Mouse (Mus musculus) layer of hippocampus, postnatal 10 days (tissue): ENCODE results near the gene BC005561. TPM values are rescaled to one million over a fixed set of nuclear protein-coding genes. Genes with fewer than 3 reads are reported as not detected.
"Not testable (repeated sequence)": the region's sequence is repeated elsewhere in the genome, so short reads cannot be mapped to it uniquely, and the experiment has no call there.

ENCODE experiments used
- DNase-seq, 2 experiments: peaks; one replicate each; pipeline ENCODE4 v3.0.0; 2021; ENCODE audit warnings: low spot score in 2 of 2
- long read RNA-seq: library from polyadenylated mRNA; stranded (forward); transcript quantifications from one replicate; pipeline ENCODE4 v2.0.0, GENCODE M21; 2023
- total RNA-seq, 2 experiments: library from RNA; stranded (reverse); gene quantifications; 2 replicates each; pipeline ENCODE4 v1.2.3; 2021

The BC005561 gene
- 10 to 100 TPM; 13.2 to 14.9 TPM for total RNA-seq
- long read RNA-seq, full-length matches to known transcripts, result 8 of 9 reads
- long read RNA-seq, partial matches to known transcripts, result 0 of 9 reads
- long read RNA-seq, other reads (novel, unspliced or antisense), result 1 of 9 reads

- DNase-seq, result peak; percentile 82 to 91
Measured at GRCm38 (mm10) chr5:104508195-104508891, at the start of gene BC005561. TSS of gene BC005561 (plus strand) at chr5:104508352.

- peak; percentile 58 to 77 for DNase-seq
Measured at GRCm38 (mm10) chr5:104458832-104459705, 49.1 kb upstream of the BC005561 start, which contains the start of gene Pkd2. TSS of gene Pkd2 (plus strand) at chr5:104459450.

- peak; percentile 71 to 76 for DNase-seq
Measured at GRCm38 (mm10) chr5:104459706-104460455, 48.3 kb upstream of the BC005561 start.

- no peak for DNase-seq
Measured at GRCm38 (mm10) chr5:104460456-104460838, 47.7 kb upstream of the BC005561 start.

- DNase-seq, result no peak
Measured at GRCm38 (mm10) chr5:104460856-104461255, 47.3 kb upstream of the BC005561 start.

GRCm38 (mm10) chr5:104465279-104465678 is 42.9 kb upstream of the BC005561 start:
- DNase-seq, result no peak

GRCm38 (mm10) chr5:104465731-104466130 is 42.4 kb upstream of the BC005561 start:
- DNase-seq, result peak; percentile 34 to 49

- no peak for DNase-seq
Measured at GRCm38 (mm10) chr5:104466816-104467215, 41.3 kb upstream of the BC005561 start.

GRCm38 (mm10) chr5:104468586-104468985 is 39.6 kb upstream of the BC005561 start:
- DNase-seq, result no peak

- no peak for DNase-seq
Measured at GRCm38 (mm10) chr5:104470981-104471391, 37.2 kb upstream of the BC005561 start.

GRCm38 (mm10) chr5:104472371-104472770 is 35.8 kb upstream of the BC005561 start:
- peak; percentile 37 to 40 for DNase-seq

GRCm38 (mm10) chr5:104480367-104480766 is 27.8 kb upstream of the BC005561 start:
- no peak for DNase-seq

GRCm38 (mm10) chr5:104482856-104483255 is 25.3 kb upstream of the BC005561 start:
- no peak for DNase-seq

- DNase-seq, result no peak
Measured at GRCm38 (mm10) chr5:104491561-104491960, 16.6 kb upstream of the BC005561 start.

- DNase-seq, result no peak
Measured at GRCm38 (mm10) chr5:104504883-104505282, 3.3 kb upstream of the BC005561 start.

- DNase-seq, result no peak
Measured at GRCm38 (mm10) chr5:104507829-104508194, 340 bp upstream of the BC005561 start.

- no peak for DNase-seq
Measured at GRCm38 (mm10) chr5:104511211-104511610, 3.1 kb downstream of the BC005561 start.

- no peak for DNase-seq
Measured at GRCm38 (mm10) chr5:104538612-104539011, 30.5 kb downstream of the BC005561 start.

- DNase-seq, result no peak
Measured at GRCm38 (mm10) chr5:104539331-104539730, 31.2 kb downstream of the BC005561 start.

GRCm38 (mm10) chr5:104568079-104568478 is 59.9 kb downstream of the BC005561 start:
- DNase-seq, result not testable (repeated sequence)

- DNase-seq, result peak; percentile 32 to 60
Measured at GRCm38 (mm10) chr5:104570766-104571165, 62.6 kb downstream of the BC005561 start.
